Mouse (Mus musculus) ovary, postnatal 14 days (tissue): Measurements from ENCODE around the gene Ugt2b5.
"Not testable (repeated sequence)": the region's sequence is repeated elsewhere in the genome, so short reads cannot be mapped to it uniquely, and the experiment has no call there.

Experiments
- DNase-seq: peaks from one replicate; pipeline ENCODE4 v3.0.0; 2022; ENCODE audit warnings: low spot score

The Ugt2b5 gene

GRCm38 (mm10) chr5:87140196-87140595, at the start of gene Ugt2b5:
Ugt2b5 (minus strand) TSS chr5:87140318.
- not testable (repeated sequence) for DNase-seq

- DNase-seq: not testable (repeated sequence)
Measured at GRCm38 (mm10) chr5:87175780-87176179, 35.7 kb upstream of the Ugt2b5 start.

- no peak for DNase-seq
Measured at GRCm38 (mm10) chr5:87174671-87175070, 34.6 kb upstream of the Ugt2b5 start.

DNA sequence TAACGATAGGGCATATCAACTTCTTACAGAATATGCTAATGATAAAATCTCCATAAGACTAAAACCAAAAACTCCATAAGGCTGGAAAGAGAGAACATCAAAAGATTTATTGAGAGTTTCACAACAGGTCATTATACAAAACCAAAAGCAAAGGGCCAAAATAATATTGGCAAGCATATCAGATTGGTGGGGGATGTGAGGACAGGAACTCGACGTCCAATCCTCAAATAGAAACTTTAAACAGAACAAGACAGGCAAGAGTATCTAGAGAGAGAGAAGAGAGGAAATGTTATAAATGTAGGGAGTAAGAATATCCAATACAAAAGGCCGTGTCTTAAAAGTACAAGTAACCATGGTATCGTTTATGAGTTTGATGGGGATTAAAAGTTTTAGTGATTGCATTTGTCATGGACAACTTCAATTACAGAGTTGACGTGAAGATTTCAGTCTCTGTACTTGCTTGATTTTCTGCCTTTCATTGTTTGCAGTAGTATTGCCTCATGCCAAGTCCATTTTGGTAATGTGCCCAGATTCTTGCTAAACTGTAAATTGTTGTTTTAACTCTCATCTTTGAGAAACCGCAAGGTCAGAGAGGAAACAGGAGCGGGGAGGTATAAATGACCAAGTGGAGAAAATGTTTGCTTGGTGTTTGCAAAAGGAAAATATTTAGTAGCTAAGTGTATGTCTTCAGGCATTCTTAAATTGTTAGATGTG, 7.8 kb upstream of the Ugt2b5 start:
- peak; percentile 22 for DNase-seq

GRCm38 (mm10) chr5:87142865-87143456, 2.8 kb upstream of the Ugt2b5 start:
- DNase-seq: peak; percentile 27

GRCm38 (mm10) chr5:87103697-87104096, 36.4 kb downstream of the Ugt2b5 start:
- DNase-seq: not testable (repeated sequence)

- no peak for DNase-seq
Measured at GRCm38 (mm10) chr5:87092346-87093027, 47.6 kb downstream of the Ugt2b5 start, which contains the start of gene Ugt2b36. Ugt2b36 (minus strand) TSS chr5:87092555.

- no peak for DNase-seq
Measured at GRCm38 (mm10) chr5:87091111-87091510, 49.0 kb downstream of the Ugt2b5 start.

DNA sequence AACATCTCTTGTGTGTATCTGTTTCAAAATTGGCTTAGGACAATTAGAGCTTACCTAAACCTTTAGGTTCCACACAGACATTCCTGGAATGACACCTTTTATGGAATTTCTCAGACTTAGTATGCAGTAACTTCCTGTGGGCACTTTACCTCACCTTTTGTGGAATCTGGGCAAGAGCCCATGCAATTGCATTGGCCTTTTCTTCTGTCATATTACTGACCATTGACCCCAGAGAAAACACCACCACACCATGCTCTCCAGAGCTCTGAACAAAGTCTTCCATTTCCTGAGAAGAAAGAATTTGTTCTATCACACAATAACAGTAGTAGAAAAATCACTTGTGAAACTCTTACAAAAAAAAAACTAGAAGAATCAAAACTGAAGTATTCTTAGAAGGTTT, 50.9 kb downstream of the Ugt2b5 start:
- no peak for DNase-seq

- DNase-seq: no peak
Measured at GRCm38 (mm10) chr5:87086269-87086668, 53.8 kb downstream of the Ugt2b5 start.
